Mouse (Mus musculus) T-helper 1 cell (primary cell): ENCODE data around the gene Kif21b.

Experiments used
- in situ Hi-C: fragments of 300-600 bp; cut with MboI, MseI; formaldehyde crosslinking; loops from one replicate; pipeline ENCODE4 v1.15.1; 2025; ENCODE audit warnings: high pct_unique_total_duplicates

Gene Kif21b

GRCm38 (mm10) chr1:136130951-136131558, at the start of gene Kif21b:
Kif21b (plus strand) TSS chr1:136131389.
- in situ Hi-C loops: loop anchor here (25.0 kb wide), 2 partner anchors 556 to 2006 kb away; no protein-coding TSS in a partner anchor

GRCm38 (mm10) chr1:136085988-136086685, 45.1 kb upstream of the Kif21b start:
- in situ Hi-C loops: no loop called here

- in situ Hi-C loops: no loop called here
These were observed 41.6 kb upstream of the Kif21b start for GRCm38 (mm10) chr1:136089368-136090165.

- in situ Hi-C loops: no loop called here
These were observed 37.5 kb upstream of the Kif21b start for GRCm38 (mm10) chr1:136093726-136094125.

- in situ Hi-C loops: no loop called here
These were observed 36.4 kb upstream of the Kif21b start for GRCm38 (mm10) chr1:136094807-136095206.

GRCm38 (mm10) chr1:136102094-136102493, 29.1 kb upstream of the Kif21b start:
- in situ Hi-C loops: no loop called here

- in situ Hi-C loops: no loop called here
These were observed 28.6 kb upstream of the Kif21b start for GRCm38 (mm10) chr1:136102551-136102950.

GRCm38 (mm10) chr1:136102981-136103380, 28.2 kb upstream of the Kif21b start:
- in situ Hi-C loops: no loop called here

GRCm38 (mm10) chr1:136103696-136104095, 27.5 kb upstream of the Kif21b start:
- in situ Hi-C loops: no loop called here

GRCm38 (mm10) chr1:136104741-136105140, 26.4 kb upstream of the Kif21b start:
- in situ Hi-C loops: no loop called here

GRCm38 (mm10) chr1:136109464-136109863, 21.7 kb upstream of the Kif21b start:
- in situ Hi-C loops: no loop called here

- in situ Hi-C loops: loop anchor here (5.0 kb wide), 1 partner anchor 56 kb away; no protein-coding TSS in a partner anchor
These were observed 15.0 kb upstream of the Kif21b start for GRCm38 (mm10) chr1:136116183-136116582.

GRCm38 (mm10) chr1:136117069-136117468, 14.1 kb upstream of the Kif21b start:
- in situ Hi-C loops: loop anchor here (5.0 kb wide), 1 partner anchor 55 kb away; no protein-coding TSS in a partner anchor

- in situ Hi-C loops: loop anchor here (5.0 kb wide), 1 partner anchor 53 kb away; no protein-coding TSS in a partner anchor
These were observed 12.3 kb upstream of the Kif21b start for GRCm38 (mm10) chr1:136118875-136119274.

GRCm38 (mm10) chr1:136119571-136120262, 11.5 kb upstream of the Kif21b start:
- in situ Hi-C loops: loop anchor here (5.0 kb wide), 1 partner anchor 53 kb away; no protein-coding TSS in a partner anchor

- in situ Hi-C loops: no loop called here
These were observed 11.0 kb upstream of the Kif21b start for GRCm38 (mm10) chr1:136120263-136120603.

- in situ Hi-C loops: no loop called here
These were observed 10.4 kb upstream of the Kif21b start for GRCm38 (mm10) chr1:136120785-136121184.

GRCm38 (mm10) chr1:136122030-136122429, 9.2 kb upstream of the Kif21b start:
- in situ Hi-C loops: no loop called here

GRCm38 (mm10) chr1:136126159-136126765, 4.9 kb upstream of the Kif21b start:
- in situ Hi-C loops: loop anchor here (25.0 kb wide), 2 partner anchors 561 to 2011 kb away; no protein-coding TSS in a partner anchor

GRCm38 (mm10) chr1:136126895-136127294, 4.3 kb upstream of the Kif21b start:
- in situ Hi-C loops: loop anchor here (25.0 kb wide), 2 partner anchors 560 to 2010 kb away; no protein-coding TSS in a partner anchor

- in situ Hi-C loops: loop anchor here (25.0 kb wide), 2 partner anchors 559 to 2009 kb away; no protein-coding TSS in a partner anchor
These were observed 3.3 kb upstream of the Kif21b start for GRCm38 (mm10) chr1:136127856-136128255.
